Mouse (Mus musculus) olfactory bulb, adult 2 months (tissue): ENCODE measurements at regions not wholly inside any gene's neighbourhood (a gene's known extent, or its start where the extent isn't known, plus 50 kb on each side); places are given as distances from the start of the nearest gene placed in this dataset.

Experiments
- H3K27ac ChIP-seq: fragments of 200-500 bp; 2 replicates; pipeline ENCODE4 v1.5.1; 2012; ENCODE audit warnings: low read depth, low read length; ENCODE audit not compliant: insufficient read depth
- H3K4me1 ChIP-seq: fragments of 200-500 bp; 2 replicates; pipeline ENCODE4 v1.6.1; 2012; ENCODE audit warnings: low read length; ENCODE audit not compliant: control insufficient read depth, insufficient read depth
- H3K4me3 ChIP-seq: fragments of 200-500 bp; 2 replicates; pipeline ENCODE4 v1.5.1; 2012; ENCODE audit warnings: mild to moderate bottlenecking, low read depth, low read length, moderate library complexity; ENCODE audit not compliant: insufficient read depth
- CTCF ChIP-seq: fragments of 200-500 bp; IDR thresholded peaks from 2 replicates; pipeline ENCODE4 v1.5.1; 2012; ENCODE audit warnings: low read depth, mild to moderate bottlenecking, low read length, moderate library complexity; ENCODE audit not compliant: insufficient read depth
- POLR2A ChIP-seq: fragments of 200-500 bp; IDR thresholded peaks from 2 replicates; pipeline ENCODE4 v1.6.1; 2012; ENCODE audit warnings: mild to moderate bottlenecking, low read depth, low read length, moderate library complexity; ENCODE audit not compliant: insufficient read depth
- WGBS: fragments of 180-500 bp; shearing (Covaris S2); methylation state at CpG from one replicate; pipeline ENCODE4 v1.1.7; 2018; 5-methylcytosine and 5-hydroxymethylcytosine counted together

GRCm38 (mm10) chr4:98180336-98180735 is 202.8 kb downstream of the Tm2d1 start:
- Histone ChIP-seq H3K4me3 (no peak overlapping the region), H3K4me1 (no peaks in the 10 kb centered on the region), H3K27ac (no peak overlapping the region)
- 51% methylated on average over 10 of the region's 10 CpGs for WGBS
- TF ChIP-seq POLR2A, result no peak
- TF ChIP-seq CTCF, result no peak
